Mouse (Mus musculus) fat pad, adult 2 months (tissue): ENCODE results near the gene Ppp1r36.
"Not testable (repeated sequence)": the region's sequence is repeated elsewhere in the genome, so short reads cannot be mapped to it uniquely, and the experiment has no call there.

ENCODE experiments used
- DNase-seq: peaks from one replicate; pipeline ENCODE4 v3.0.0-alpha.2; 2011; ENCODE audit warnings: low read depth, low spot score; ENCODE audit errors: extremely low read depth

The Ppp1r36 gene

DNA sequence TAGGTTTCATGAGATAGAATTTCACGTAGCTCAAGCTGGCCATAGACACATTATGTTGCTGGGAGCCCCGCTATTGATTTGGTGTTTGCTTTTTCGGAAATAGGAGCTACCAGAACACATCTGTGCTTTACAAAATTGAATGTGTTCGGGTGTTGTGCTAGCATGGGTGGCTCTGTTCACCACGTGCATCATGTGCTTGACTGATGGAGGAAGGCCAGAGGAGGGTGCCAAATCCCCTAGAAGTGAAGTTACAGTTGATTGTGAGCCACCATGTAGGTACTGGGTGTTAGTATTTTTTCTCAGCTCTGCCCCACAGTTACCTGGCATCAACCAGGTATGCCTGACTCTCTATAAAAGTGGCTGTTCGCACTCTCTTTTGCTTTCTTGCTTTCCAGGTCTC is 27.5 kb downstream of the Ppp1r36 start:
- DNase-seq = no peak

DNA sequence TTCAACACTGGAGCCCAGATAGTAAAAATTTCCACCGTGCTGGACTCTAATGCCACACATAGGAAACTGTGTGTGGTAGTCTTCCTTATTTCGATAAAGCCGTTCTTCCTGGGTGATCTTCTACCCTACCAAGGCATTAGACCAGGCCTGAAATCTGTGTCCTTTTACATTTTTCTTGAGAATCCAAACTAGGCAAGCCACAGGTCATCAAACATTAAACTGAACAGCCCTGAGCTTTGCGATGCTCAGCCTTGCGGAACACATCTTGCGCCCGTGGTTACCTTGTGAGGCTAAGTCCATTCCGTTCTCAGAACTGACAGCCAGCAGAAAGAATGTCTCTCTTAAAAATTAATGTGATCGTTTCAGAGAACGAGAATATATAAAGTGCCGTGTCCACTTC is 28.9 kb downstream of the Ppp1r36 start:
- DNase-seq = no peak

- no peak for DNase-seq
These were observed 30.8 kb downstream of the Ppp1r36 start for GRCm38 (mm10) chr12:76448127-76448526.

DNA sequence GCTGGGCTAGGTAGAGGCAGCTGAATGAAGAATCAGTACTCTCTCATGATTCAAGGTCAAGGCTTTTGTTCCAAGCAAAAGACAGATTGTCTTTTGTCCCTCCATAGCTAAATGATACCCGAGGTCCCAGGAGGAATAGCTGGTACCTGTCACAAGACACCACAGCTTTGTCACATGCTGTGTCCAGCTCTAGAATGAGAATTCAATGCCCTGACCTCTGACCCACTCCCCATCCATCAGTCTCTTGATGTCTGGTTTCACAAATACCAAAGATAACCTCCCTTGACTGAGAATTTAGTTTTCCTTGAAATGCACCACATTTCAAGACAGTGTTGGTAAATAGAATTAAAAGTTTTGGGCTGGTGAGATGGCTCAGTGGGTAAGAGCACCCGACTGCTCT is 34.9 kb downstream of the Ppp1r36 start:
- no peak for DNase-seq

DNA sequence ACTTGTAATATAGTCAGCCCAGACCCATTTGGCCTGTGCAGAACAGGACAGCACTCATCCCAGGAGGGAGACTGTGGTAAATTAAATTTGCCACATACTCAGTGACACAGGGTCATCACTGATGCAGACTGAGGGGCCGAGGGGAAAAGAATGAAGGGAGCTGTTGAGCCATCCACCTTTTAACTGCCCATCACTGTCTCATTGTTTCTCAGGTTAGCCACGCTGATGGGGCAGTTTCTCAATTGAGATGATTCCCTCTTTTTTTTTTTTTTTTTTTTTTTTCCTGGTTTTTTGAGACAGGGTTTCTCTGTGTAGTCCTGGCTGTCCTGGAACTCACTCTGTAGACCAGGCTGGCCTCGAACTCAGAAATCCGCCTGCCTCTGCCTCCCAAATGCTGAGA is 41.1 kb downstream of the Ppp1r36 start:
- DNase-seq = not testable (repeated sequence)

DNA sequence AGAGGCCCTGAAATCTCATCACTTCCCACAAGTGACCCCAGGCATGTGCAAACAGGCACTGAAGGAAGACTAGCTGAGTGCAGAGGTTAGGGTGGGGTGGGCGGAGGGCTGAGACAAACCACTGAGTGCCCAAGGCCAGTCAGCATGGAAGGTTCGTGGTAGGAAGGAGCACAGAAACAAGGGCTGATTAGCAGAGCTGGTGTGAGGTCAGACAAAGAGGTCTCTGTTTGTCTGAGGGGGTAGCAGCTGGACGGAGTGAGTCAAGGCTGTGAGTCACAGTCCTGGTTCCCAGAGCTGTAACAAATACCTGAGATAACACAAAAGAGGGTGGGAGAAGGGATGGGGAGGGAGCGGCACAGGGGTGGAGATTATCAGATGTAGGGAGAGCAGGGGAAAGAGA is 41.7 kb downstream of the Ppp1r36 start:
- DNase-seq = no peak

DNA sequence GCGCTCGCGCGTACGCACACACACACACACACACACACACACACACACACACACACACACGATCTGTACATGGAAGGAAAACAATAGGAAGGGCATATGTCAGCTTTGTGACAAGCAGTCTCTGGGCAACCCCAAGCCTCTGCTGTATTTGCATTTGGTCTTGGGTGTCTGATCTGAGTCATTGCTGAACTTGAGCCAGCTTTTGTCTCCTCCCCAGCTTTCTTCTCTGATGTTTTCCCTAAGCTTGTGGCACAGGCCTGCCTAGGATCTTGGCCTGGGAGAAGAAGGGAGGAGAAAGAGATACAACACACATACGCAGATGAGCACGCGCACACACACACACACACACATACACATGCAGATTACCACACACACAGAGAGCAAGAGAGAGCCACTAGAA is 46.1 kb downstream of the Ppp1r36 start:
- DNase-seq = no peak

- no peak for DNase-seq
These were observed 47.4 kb downstream of the Ppp1r36 start for GRCm38 (mm10) chr12:76464651-76465252.

DNA sequence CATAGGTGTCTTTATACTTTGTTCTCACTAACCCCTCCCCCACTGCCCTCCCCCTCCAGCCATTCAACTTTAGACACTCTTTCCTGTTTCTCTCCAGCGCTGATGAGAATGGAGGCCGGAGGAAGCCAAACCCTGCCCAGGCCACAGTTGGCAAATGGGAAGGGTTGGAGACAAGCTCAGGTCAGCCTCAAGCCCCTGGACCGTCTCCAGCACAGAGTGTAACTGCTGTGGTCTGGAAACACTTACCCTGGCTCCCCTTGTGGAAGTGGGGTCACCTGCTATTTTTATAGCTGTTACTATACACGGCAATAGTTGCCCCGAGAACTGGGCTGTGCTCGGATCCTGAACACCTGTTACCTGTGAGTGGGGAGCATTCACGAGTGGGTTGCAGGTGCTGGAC is 49.3 kb downstream of the Ppp1r36 start:
- no peak for DNase-seq

DNA sequence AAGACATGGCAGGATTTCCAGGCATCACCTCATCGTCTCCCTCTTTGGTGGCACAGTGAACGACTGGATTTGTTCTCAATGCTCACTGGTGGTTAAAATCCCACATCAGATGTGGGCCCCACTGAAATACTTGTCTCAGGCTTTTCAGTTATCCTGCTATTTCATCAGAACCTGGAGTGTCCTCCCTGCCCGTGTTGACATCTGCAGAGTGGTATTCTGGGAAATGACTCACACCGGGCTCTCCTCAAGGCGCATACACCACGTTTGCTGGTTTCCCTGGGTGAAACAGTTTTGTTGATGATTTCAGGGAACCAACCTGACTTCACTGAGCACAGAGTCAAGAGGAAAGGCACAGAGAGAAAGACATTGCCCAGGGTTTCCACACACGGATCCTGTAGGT is 49.9 kb downstream of the Ppp1r36 start:
- DNase-seq = no peak

DNA sequence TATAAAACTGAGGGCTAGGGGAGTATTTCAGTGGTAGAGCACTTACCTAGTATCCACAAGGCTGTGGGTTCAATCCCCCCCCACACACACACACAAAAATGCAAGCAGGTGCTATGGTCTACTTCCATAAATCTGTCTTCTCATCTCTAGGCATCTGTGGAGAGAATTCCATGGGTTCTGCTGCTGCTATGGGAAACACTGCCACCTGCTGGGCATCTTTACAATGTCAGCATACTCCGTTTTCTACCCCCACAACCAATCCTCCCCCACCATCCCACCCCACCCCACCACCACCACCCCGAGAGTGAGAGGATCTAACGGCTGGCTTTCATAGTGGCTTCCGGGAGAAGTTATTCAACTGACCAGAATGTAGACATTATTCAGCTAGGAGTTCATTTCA is 54.7 kb downstream of the Ppp1r36 start:
- no peak for DNase-seq

DNA sequence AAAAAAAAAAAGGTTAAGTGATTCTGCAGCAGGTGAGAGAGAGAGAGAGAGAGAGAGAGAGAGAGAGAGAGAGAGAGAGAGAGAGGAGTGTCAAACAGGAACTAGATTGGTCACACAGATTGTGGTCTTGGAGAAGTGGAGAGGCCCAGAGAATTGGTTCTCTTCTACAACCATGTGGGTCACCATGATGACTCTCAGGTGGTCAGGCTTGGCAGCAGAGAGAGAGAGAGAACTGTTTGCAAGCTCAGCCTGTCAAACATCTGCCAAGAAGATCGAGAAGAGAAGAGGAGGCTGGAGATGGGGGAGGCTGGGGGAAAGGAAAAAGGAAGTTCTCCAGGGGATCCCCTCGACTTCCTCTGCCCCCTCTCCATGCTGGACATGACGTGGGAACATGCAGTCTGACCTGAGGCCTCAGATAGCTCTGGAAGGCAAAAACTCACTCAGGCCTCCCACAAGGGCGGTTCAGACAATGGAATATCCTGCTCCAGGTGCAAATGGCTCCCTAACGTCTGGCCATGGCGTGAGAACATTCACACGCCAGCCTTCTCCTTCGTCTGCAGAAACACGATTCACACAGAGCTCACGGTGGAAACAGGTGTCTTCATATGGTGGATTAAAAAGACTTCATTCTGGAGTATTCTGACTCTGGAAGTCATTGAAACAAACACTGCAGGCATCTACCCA is 56.4 kb downstream of the Ppp1r36 start:
- no peak for DNase-seq

GRCm38 (mm10) chr12:76474246-76474583 is 56.9 kb downstream of the Ppp1r36 start:
- DNase-seq = no peak

DNA sequence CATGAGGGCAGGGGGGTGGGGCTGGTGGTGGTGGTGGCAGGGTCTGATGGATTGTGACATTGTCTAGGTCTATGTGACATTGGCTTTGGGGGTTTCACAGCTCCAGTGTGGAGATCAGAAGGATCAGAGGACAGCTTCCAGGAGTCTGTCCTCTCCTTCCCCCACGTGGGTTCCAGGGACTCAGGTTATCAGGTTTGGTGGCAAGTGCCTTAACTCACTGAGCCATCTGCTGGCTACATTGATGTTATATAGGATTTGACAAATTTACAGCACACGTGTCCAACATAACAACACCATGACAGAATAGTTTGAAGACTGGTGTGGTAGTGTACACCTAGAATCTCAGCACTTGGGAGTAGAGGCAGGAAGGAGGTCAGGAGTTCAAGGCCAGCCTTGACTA is 57.5 kb downstream of the Ppp1r36 start:
- no peak for DNase-seq

- DNase-seq = no peak
These were observed 58.8 kb downstream of the Ppp1r36 start for GRCm38 (mm10) chr12:76476146-76476545.

- DNase-seq = no peak
These were observed 61.1 kb downstream of the Ppp1r36 start for GRCm38 (mm10) chr12:76478309-76479023.

DNA sequence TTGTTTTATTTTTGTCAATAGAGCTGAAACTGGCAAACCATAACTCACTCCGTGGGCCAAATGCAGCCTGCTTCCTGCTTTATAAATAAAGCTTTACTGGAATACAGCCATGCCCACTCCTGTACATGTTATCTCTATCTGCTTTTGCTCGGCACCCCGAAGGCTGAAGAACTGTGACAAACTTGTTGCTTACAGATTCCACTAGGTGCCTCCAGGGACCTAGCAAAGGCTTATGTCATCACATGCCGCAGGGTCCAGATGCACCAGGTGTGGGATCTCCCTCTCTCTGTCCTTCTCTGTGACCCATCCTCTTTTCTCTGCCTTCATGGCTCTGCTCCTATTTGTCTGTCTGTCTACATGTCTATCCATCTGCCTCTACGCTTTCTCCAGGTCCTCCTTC is 61.8 kb downstream of the Ppp1r36 start:
- no peak for DNase-seq

DNA sequence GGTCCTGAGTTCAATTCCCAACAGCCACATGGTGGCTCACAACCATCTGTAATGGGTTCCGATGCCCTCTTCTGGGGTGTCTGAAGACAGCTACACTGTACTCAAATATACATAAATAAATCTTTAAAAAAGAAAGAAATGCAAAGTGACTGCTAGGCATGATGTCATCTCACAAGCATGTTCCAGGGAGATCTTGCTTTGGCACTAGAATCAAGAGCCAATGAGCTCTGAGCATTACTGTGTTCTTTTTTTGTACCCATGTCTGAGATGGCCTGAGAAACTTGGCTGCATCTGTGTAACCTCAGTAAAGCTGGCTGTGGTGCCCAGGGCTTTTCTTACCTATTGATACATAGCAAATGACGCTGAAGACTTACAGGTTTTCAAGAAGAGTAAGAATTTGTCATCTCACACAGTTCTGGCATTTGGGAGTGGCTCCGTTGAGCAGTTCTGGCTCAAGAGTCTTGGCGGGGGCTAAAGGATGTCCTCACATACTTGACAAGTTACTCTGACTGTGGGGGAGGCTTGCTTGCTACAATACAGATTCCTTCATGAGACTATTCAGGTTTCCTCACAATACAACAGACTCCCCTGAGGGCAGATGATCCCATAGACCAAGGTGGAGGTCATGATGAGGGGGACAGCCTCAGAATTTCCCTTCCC is 62.6 kb downstream of the Ppp1r36 start:
- no peak for DNase-seq

- DNase-seq = no peak
These were observed 65.1 kb downstream of the Ppp1r36 start for GRCm38 (mm10) chr12:76482446-76482845.

- no peak for DNase-seq
These were observed 65.6 kb downstream of the Ppp1r36 start for GRCm38 (mm10) chr12:76482948-76483347.

DNA sequence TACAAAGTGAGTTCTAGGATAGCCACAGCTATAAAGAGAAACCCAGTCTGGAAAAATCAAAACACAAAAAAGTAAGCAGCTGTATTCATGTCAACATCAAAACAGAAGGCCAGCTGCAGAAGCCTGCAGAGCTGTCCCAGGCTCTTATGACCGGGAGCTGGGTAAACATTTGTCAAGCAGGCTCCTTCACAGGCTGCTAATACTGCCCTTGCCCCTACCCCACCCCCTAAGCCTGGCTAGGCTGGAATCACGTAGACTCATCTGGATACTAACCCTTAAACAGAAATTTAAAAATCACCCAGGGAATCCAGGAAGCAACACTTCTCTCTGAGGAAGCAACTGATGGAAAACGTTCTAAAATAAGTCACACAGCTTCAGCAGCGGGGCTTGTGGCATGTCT is 67.5 kb downstream of the Ppp1r36 start:
- no peak for DNase-seq

GRCm38 (mm10) chr12:76485381-76485780 is 68.0 kb downstream of the Ppp1r36 start:
- no peak for DNase-seq
